Mouse (Mus musculus): ENCODE data around the gene Fam124b. TPM values are rescaled to one million over a fixed set of nuclear protein-coding genes. Genes with fewer than 3 reads are reported as not detected.

Gene Fam124b
- polyA plus RNA-seq, 1 experiment from 2014 or later, result 0.11 TPM

DNA sequence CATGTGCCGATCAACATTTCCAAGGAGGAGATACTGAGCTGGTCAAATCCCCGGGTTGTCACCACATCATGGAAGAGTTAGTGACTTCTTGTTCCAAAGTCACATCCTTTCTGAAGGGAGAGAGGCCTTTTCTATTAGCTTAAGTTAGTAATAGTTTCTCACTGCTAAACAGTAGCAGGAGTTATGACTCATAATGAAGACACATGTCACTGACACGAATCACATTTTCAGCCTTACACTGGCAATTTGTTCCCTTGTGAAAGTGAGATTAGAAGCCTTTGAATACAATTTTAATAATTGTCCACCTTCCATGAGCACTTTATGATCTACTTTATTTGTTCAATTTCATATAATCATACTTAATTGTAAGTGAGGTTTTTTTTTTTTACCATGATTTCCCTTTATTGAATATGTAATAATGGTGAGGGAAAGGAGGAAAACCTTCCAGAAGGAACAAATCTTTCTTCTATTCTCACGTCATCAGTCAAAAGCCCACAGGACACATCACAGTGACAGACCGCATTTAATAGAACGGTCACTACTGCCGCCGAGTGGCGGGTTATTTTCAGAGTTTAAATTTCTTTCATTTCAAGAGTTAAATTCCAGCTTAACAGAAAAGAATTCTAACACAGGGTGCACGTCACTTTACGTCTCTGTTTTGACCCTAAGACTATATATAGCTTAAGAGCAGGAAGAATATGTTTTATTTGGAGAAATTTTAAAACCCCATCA is 40.5 kb downstream of the Fam124b start:
- H3K4me2 ChIP-seq, result no peak overlapping the region
- no peak for ATAC-seq (ENCODE audit: insufficient number of reproducible peaks, low FRiP score)

DNA sequence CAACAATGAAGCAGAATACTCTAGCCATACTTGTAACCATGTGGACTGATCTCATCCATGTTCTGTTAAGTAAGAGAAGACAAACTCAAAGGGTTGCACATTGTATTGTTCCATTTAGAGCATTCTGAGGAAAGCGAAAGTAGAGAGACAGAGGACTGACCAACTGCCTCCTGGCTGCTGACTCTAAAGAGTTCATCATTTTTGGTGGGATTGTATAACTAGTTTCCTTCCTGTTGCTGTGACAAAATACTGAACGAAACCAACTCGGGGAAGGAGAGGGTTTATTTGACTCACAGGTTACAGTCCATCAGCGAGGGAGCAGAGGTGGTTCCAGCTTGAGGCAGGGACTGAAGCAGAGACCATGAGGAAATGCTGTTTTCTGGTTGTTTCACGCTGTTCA is 50.6 kb downstream of the Fam124b start:
- Histone ChIP-seq H3K9me3 (replicated peaks) (no peaks in the 10 kb centered on the region), H3K27me3 (replicated peaks) (no peaks in the 10 kb centered on the region), H3K36me3 (no peaks in the 10 kb centered on the region), H3K4me2 (no peak overlapping the region), H3K9ac (no peak overlapping the region), H3K27ac (ENCODE audit: poor library complexity, severe bottlenecking) (no peak overlapping the region), H3K4me3 (no peak overlapping the region), H3K4me1 (replicated peaks) (no peaks in the 10 kb centered on the region)
- 70% methylated on average over 5 of the region's 5 CpGs for WGBS
- no peak for ATAC-seq (ENCODE audit: insufficient number of reproducible peaks, low FRiP score)

More for the DNA sequence above, 40.5 kb downstream of the Fam124b start:
- Histone ChIP-seq H3K27ac (ENCODE audit: poor library complexity, severe bottlenecking) (no peak overlapping the region), H3K4me3 (no peak overlapping the region), H3K9ac (no peak overlapping the region), H3K27me3 (replicated peaks) (no peaks in the 10 kb centered on the region), H3K36me3 (no peaks in the 10 kb centered on the region), H3K9me3 (replicated peaks) (no peaks in the 10 kb centered on the region), H3K4me1 (replicated peaks) (no peaks in the 10 kb centered on the region)
- WGBS, result 50% methylated on average over 11 of the region's 11 CpGs

DNA sequence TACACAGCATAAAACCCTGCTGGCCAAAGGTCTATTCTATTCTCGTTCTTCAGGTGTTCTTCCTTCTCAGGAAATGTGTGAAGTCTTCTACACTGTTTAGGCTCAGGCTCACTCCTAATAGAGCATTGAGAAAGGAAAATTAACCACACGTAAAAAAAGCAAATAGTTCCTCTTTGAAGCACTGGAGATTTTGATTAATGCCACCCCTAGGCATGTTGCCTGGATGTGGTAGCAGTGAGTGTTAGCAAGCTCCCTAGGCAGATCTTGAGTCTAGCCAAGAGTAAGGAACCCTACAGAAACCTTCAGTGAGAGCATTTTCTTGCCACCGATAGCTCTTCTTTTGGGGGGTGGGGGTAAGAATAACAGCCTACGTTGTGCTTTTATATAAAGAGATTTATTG is 51.7 kb downstream of the Fam124b start:
- no peaks in the 10 kb centered on the region for H3K36me3 ChIP-seq
- H3K9me3 ChIP-seq (replicated peaks), result no peaks in the 10 kb centered on the region
- no peak overlapping the region for H3K4me3 ChIP-seq
- H3K27ac ChIP-seq (ENCODE audit: poor library complexity, severe bottlenecking), result no peak overlapping the region
- H3K9ac ChIP-seq, result no peak overlapping the region
- no peaks in the 10 kb centered on the region for H3K27me3 ChIP-seq (replicated peaks)
- no peaks in the 10 kb centered on the region for H3K4me1 ChIP-seq (replicated peaks)
- no peak overlapping the region for H3K4me2 ChIP-seq
- ATAC-seq (ENCODE audit: insufficient number of reproducible peaks, low FRiP score), result no peak
- 72% methylated on average over 4 of the region's 4 CpGs for WGBS

DNA sequence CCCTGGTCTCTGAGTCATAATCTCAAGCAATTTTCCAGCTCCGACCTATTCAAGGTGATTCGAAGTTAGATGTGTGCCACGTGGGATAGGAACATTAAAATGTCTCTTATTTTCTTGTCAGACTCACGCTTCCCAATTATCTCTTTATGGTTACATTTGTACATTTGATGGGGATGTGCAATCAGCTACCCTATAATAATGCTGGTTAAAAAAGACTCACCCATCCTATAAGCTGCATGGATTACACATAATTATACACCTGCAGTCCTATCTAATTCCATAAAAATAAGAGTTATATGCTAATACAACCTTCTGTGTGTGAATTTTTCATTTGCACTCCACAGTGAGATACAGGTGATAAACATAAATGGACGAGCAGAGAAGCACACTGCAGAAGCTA is 52.9 kb downstream of the Fam124b start:
- 70% methylated on average over 5 of the region's 5 CpGs for WGBS
- Histone ChIP-seq H3K9me3 (replicated peaks) (no peaks in the 10 kb centered on the region), H3K4me2 (no peak overlapping the region), H3K9ac (no peak overlapping the region), H3K27ac (ENCODE audit: poor library complexity, severe bottlenecking) (no peak overlapping the region), H3K27me3 (replicated peaks) (no peaks in the 10 kb centered on the region), H3K4me1 (replicated peaks) (no peaks in the 10 kb centered on the region), H3K36me3 (no peaks in the 10 kb centered on the region), H3K4me3 (no peak overlapping the region)
- no peak for ATAC-seq (ENCODE audit: insufficient number of reproducible peaks, low FRiP score)

DNA sequence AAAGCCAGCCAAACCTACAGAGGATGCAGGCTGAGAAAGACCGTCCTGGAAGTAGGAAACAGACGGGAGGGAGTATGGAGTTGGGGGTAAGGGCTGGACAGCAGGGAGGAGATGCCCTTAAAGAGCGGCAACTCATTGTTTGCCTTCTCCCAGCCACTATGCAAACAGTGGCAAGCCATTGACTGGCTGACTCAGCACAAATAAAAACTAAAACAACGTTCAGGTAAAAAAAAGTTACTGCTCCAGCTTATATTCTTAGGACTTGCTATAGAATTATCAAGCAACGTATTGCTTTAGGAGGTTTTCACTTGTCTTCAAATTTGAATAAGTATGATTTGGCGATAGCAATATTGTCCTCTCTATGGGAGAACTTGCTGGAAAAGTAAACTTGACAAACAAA is 55.3 kb downstream of the Fam124b start:
- Histone ChIP-seq H3K27ac (ENCODE audit: poor library complexity, severe bottlenecking) (no peak overlapping the region), H3K27me3 (replicated peaks) (no peaks in the 10 kb centered on the region), H3K4me1 (replicated peaks) (no peaks in the 10 kb centered on the region), H3K9me3 (replicated peaks) (no peaks in the 10 kb centered on the region), H3K4me2 (no peak overlapping the region), H3K9ac (no peak overlapping the region), H3K36me3 (no peaks in the 10 kb centered on the region), H3K4me3 (no peak overlapping the region)
- WGBS, result 60% methylated on average over 6 of the region's 6 CpGs
- ATAC-seq (ENCODE audit: insufficient number of reproducible peaks, low FRiP score), result no peak

DNA sequence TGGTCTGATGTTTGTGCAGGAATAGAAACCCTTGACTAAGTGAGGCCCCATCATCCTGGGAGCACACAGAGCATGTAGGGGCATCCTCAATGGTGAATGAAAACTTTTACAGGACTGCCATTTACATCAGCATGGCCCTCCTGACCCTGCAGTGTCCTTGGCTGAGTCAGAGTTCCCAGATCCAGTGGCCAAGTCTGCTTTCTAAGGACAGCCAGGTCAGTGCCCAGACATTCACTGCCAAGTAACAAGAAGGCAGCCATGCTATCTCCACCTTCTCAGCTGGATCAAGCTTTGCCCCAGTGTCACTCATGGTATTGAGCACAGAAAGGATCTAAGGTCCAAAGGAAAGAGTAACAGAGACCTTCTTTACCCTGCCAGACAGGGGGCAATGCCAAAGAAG is 58.7 kb downstream of the Fam124b start:
- Histone ChIP-seq H3K4me3 (no peak overlapping the region), H3K27ac (ENCODE audit: poor library complexity, severe bottlenecking) (no peak overlapping the region), H3K27me3 (replicated peaks) (no peaks in the 10 kb centered on the region), H3K4me1 (replicated peaks) (no peaks in the 10 kb centered on the region), H3K9me3 (replicated peaks) (no peaks in the 10 kb centered on the region), H3K4me2 (no peak overlapping the region), H3K9ac (no peak overlapping the region), H3K36me3 (no peaks in the 10 kb centered on the region)
- no peak for ATAC-seq (ENCODE audit: insufficient number of reproducible peaks, low FRiP score)

DNA sequence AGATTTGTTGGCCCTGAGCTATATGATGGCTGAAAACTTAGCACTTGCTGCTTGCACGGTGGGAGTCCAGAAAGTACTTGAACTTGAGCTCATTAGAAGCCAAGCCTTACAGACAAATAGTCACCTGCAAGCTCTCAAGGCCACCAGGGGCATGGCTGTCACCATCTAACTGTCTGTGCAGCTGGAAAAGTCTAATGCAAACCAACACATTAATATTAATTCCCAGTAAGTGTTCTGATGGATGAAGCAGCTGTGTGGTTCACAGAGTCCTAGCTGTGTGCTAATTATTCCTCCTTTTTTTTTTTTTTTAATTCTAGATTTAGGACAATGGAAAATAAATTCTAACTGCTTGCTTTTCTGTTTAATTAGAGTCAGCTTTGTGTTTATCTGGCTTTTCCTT is 63.4 kb downstream of the Fam124b start:
- H3K4me1 ChIP-seq (replicated peaks), result no peaks in the 10 kb centered on the region
- no peak overlapping the region for H3K9ac ChIP-seq
- H3K4me2 ChIP-seq, result no peak overlapping the region
- no peak for ATAC-seq (ENCODE audit: insufficient number of reproducible peaks, low FRiP score)
- H3K36me3 ChIP-seq, result no peaks in the 10 kb centered on the region
- WGBS, result 56% methylated on average over 1 of the region's 1 CpGs
- H3K27ac ChIP-seq (ENCODE audit: poor library complexity, severe bottlenecking), result no peak overlapping the region
- no peak overlapping the region for H3K4me3 ChIP-seq
- no peaks in the 10 kb centered on the region for H3K9me3 ChIP-seq (replicated peaks)
- no peaks in the 10 kb centered on the region for H3K27me3 ChIP-seq (replicated peaks)

DNA sequence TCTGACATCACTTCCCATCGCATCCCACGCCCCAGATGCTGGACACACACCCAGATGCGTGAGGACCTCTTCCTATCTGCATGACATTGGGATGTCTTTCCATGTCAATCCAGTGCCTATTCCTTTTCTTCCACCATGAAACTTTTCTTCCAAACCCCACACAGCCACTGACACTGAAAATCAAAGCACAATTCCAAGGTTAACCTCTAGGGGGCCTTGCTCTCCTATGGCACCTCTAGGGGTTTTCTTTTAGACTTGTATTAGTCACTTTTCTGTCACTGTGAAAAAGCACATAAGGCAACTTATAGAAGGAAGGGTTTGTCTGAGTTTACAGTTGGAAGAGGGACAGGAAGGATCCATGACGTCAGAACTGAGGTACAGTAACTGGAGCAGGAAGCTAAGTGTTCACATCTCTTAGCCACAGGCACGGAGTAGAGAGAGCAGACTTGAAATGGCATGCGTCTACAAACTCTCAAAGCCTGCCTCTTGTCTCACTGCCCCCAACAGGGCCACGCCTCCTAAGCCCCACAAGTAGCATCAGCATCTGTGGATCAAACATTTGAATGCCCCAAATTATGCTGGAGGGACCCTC is 65.1 kb downstream of the Fam124b start:
- H3K9me3 ChIP-seq (replicated peaks), result no peaks in the 10 kb centered on the region
- no peak for ATAC-seq (ENCODE audit: insufficient number of reproducible peaks, low FRiP score)
- H3K4me2 ChIP-seq, result no peak overlapping the region
- H3K4me3 ChIP-seq, result no peak overlapping the region
- 70% methylated on average over 7 of the region's 7 CpGs for WGBS
- H3K4me1 ChIP-seq (replicated peaks), result no peaks in the 10 kb centered on the region
- H3K27me3 ChIP-seq (replicated peaks), result no peaks in the 10 kb centered on the region
- H3K27ac ChIP-seq (ENCODE audit: poor library complexity, severe bottlenecking), result no peak overlapping the region
- no peaks in the 10 kb centered on the region for H3K36me3 ChIP-seq
- H3K9ac ChIP-seq, result no peak overlapping the region

DNA sequence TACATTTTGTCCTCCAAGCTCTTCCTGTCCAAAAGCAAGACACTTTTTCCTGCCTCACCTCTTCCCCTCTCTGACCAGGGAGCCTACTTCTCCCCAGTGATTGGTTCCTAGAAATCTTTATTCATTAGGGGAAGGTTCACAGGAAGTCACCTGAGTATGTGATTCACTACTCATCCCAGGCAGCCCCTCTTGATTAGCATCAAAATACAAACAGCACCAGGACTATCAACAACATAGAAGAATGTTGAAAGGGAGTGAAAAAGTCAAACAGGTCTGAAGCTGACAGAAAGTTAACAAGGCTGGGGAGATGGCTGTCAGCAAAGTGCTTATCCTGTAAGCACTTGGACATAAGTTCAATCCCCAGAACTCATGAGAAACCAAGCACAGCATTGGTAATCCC is 67.6 kb downstream of the Fam124b start:
- Histone ChIP-seq H3K4me3 (no peak overlapping the region), H3K4me2 (no peak overlapping the region), H3K27ac (ENCODE audit: poor library complexity, severe bottlenecking) (no peak overlapping the region), H3K9me3 (replicated peaks) (peaks cover 11% of the 10 kb centered on the region), H3K9ac (no peak overlapping the region), H3K27me3 (replicated peaks) (no peaks in the 10 kb centered on the region), H3K36me3 (no peaks in the 10 kb centered on the region), H3K4me1 (replicated peaks) (no peaks in the 10 kb centered on the region)
- no peak for ATAC-seq (ENCODE audit: insufficient number of reproducible peaks, low FRiP score)

Other genes with a start within 250 kb of the Fam124b start
- gene Cul3, start 122.0 kb upstream of the Fam124b start, polyA plus RNA-seq (2016; fragmentation: Nextera tagmentation; extraction: Ambion mirVana), result 20.4 and 21.4 TPM in 2 replicates
- gene Gm45261, start 243.0 kb upstream of the Fam124b start, polyA plus RNA-seq (2016; fragmentation: Nextera tagmentation; extraction: Ambion mirVana), result not detected in 2 replicates

Data from heart, embryonic 12.5 days (tissue).